Mouse (Mus musculus) spleen, postnatal 10 days (tissue): ENCODE measurements around the gene Vill.

Experiments used
- DNase-seq, 2 experiments: peaks; one replicate each; pipeline ENCODE4 v3.0.0; 2021 to 2022; ENCODE audit warnings: low spot score in 2 of 2

Vill gene

GRCm38 (mm10) chr9:119080040-119080675 is 27.6 kb downstream of the Vill start:
- no peak for DNase-seq

- no peak for DNase-seq
Measured at GRCm38 (mm10) chr9:119082039-119082438, 29.5 kb downstream of the Vill start.

- DNase-seq = no peak
Measured at GRCm38 (mm10) chr9:119082656-119083430, 30.3 kb downstream of the Vill start.

GRCm38 (mm10) chr9:119083966-119084365 is 31.4 kb downstream of the Vill start:
- DNase-seq = no peak

GRCm38 (mm10) chr9:119086451-119086850 is 33.9 kb downstream of the Vill start:
- no peak for DNase-seq

GRCm38 (mm10) chr9:119087309-119087708 is 34.7 kb downstream of the Vill start:
- DNase-seq = no peak

- DNase-seq = peak; percentile 51 to 77
Measured at GRCm38 (mm10) chr9:119088148-119088801, 35.7 kb downstream of the Vill start.

GRCm38 (mm10) chr9:119089437-119089836 is 36.9 kb downstream of the Vill start:
- DNase-seq = no peak

- DNase-seq = no peak
Measured at GRCm38 (mm10) chr9:119090462-119090861, 37.9 kb downstream of the Vill start.

GRCm38 (mm10) chr9:119091581-119092310 is 39.2 kb downstream of the Vill start:
- no peak for DNase-seq

GRCm38 (mm10) chr9:119092473-119093418 is 40.2 kb downstream of the Vill start:
- DNase-seq = no peak

- peak in 1 of 2 experiments; percentile 46 for DNase-seq
Measured at GRCm38 (mm10) chr9:119093419-119094295, 41.1 kb downstream of the Vill start, which contains the start of gene Plcd1. TSS of gene Plcd1 (minus strand) at chr9:119093502.

- no peak for DNase-seq
Measured at GRCm38 (mm10) chr9:119094462-119095109, 42.0 kb downstream of the Vill start.

- DNase-seq = peak in 1 of 2 experiments; percentile 43
Measured at GRCm38 (mm10) chr9:119100177-119100898, 47.8 kb downstream of the Vill start.

GRCm38 (mm10) chr9:119101992-119102782 is 49.6 kb downstream of the Vill start, which contains the start of gene Dlec1:
TSS of gene Dlec1 (plus strand) at chr9:119102478.
- DNase-seq = peak; percentile 20 to 65

- DNase-seq = no peak
Measured at GRCm38 (mm10) chr9:119102783-119103113, 50.2 kb downstream of the Vill start.

GRCm38 (mm10) chr9:119107566-119107965 is 55.0 kb downstream of the Vill start:
- no peak for DNase-seq
